Mouse (Mus musculus): ENCODE results near the gene Lpp.

Gene Lpp

GRCm38 (mm10) chr16:24880698-24881097 is 487.4 kb downstream of the Lpp start:
- DNase-seq (ENCODE audit: low spot score), result no peak

- no peak for DNase-seq (ENCODE audit: low spot score)
These were observed 488.9 kb downstream of the Lpp start for GRCm38 (mm10) chr16:24881981-24882775.

GRCm38 (mm10) chr16:24884017-24884416 is 490.7 kb downstream of the Lpp start:
- DNase-seq (ENCODE audit: low spot score), result no peak

- no peak for DNase-seq (ENCODE audit: low spot score)
These were observed 493.0 kb downstream of the Lpp start for GRCm38 (mm10) chr16:24886346-24886745.

GRCm38 (mm10) chr16:24886943-24887342 is 493.6 kb downstream of the Lpp start:
- no peak for DNase-seq (ENCODE audit: low spot score)

- DNase-seq (ENCODE audit: low spot score), result peak; percentile 37
These were observed 498.1 kb downstream of the Lpp start for GRCm38 (mm10) chr16:24891453-24891852.

GRCm38 (mm10) chr16:24895160-24895559 is 501.9 kb downstream of the Lpp start:
- no peak for DNase-seq (ENCODE audit: low spot score)

GRCm38 (mm10) chr16:24897641-24898040 is 504.3 kb downstream of the Lpp start:
- DNase-seq (ENCODE audit: low spot score), result no peak

GRCm38 (mm10) chr16:24900241-24900796 is 507.0 kb downstream of the Lpp start:
- DNase-seq (ENCODE audit: low spot score), result no peak

- no peak for DNase-seq (ENCODE audit: low spot score)
These were observed 508.0 kb downstream of the Lpp start for GRCm38 (mm10) chr16:24901139-24901859.

- no peak for DNase-seq (ENCODE audit: low spot score)
These were observed 508.8 kb downstream of the Lpp start for GRCm38 (mm10) chr16:24902111-24902510.

- peak; percentile 35 for DNase-seq (ENCODE audit: low spot score)
These were observed 515.6 kb downstream of the Lpp start for GRCm38 (mm10) chr16:24908926-24909325.

GRCm38 (mm10) chr16:24910321-24910720 is 517.0 kb downstream of the Lpp start:
- DNase-seq (ENCODE audit: low spot score), result no peak

GRCm38 (mm10) chr16:24910834-24911233 is 517.5 kb downstream of the Lpp start:
- DNase-seq (ENCODE audit: low spot score), result no peak

- no peak for DNase-seq (ENCODE audit: low spot score)
These were observed 519.1 kb downstream of the Lpp start for GRCm38 (mm10) chr16:24912381-24912780.

- no peak for DNase-seq (ENCODE audit: low spot score)
These were observed 519.7 kb downstream of the Lpp start for GRCm38 (mm10) chr16:24913021-24913420.

- DNase-seq (ENCODE audit: low spot score), result no peak
These were observed 520.5 kb downstream of the Lpp start for GRCm38 (mm10) chr16:24913641-24914392.

- DNase-seq (ENCODE audit: low spot score), result peak; percentile 62
These were observed 521.1 kb downstream of the Lpp start for GRCm38 (mm10) chr16:24914393-24914751.

- DNase-seq (ENCODE audit: low spot score), result no peak
These were observed 522.2 kb downstream of the Lpp start for GRCm38 (mm10) chr16:24915470-24915869.

- no peak for DNase-seq (ENCODE audit: low spot score)
These were observed 526.2 kb downstream of the Lpp start for GRCm38 (mm10) chr16:24919349-24920012.

- no peak for DNase-seq (ENCODE audit: low spot score)
These were observed 536.8 kb downstream of the Lpp start for GRCm38 (mm10) chr16:24930070-24930469.

- DNase-seq (ENCODE audit: low spot score), result no peak
These were observed 537.3 kb downstream of the Lpp start for GRCm38 (mm10) chr16:24930621-24931020.
